Mouse (Mus musculus) cerebellum, adult 9-10 months (tissue): ENCODE data around the gene Cdc42bpb.

ENCODE experiments used
- DNase-seq: peaks from one replicate; pipeline ENCODE4 v3.0.0; 2022

Cdc42bpb gene

GRCm38 (mm10) chr12:111275150-111275841 is 102.2 kb downstream of the Cdc42bpb start:
- DNase-seq: no peak

DNA sequence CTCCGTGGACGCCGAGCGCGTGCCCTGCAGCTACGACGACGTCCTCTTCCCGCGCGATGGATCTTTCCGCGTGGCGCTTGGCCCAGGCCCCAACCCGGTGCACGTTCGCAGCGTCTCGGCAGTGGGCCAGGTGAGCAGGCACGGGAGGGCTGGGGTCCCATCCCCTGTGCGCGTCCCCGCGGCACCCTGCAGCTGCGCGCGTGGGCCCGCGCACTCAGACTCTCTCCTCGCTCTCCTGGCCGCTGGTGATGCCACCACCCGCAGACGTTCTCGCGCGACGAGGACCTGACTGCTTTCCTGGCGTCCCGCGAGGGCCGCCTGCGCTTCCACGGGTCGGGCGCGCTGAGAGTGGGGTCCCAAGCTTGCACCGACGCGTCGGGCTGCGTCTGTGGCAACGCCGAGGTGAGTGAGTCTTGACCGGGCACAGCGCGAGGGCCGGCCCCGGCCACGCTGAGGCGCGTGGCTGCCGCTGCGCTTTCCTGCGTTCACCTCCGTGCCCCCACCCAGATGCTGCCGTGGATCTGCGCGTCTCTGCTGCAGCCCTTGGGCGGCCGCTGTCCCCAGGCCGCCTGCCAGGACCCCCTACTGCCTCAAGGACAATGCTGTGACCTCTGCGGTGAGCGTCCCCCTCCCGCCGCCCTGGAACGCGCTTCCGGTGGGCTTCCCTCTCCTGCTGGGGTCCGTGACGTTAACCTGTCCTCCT is 102.9 kb downstream of the Cdc42bpb start:
- DNase-seq: no peak

DNA sequence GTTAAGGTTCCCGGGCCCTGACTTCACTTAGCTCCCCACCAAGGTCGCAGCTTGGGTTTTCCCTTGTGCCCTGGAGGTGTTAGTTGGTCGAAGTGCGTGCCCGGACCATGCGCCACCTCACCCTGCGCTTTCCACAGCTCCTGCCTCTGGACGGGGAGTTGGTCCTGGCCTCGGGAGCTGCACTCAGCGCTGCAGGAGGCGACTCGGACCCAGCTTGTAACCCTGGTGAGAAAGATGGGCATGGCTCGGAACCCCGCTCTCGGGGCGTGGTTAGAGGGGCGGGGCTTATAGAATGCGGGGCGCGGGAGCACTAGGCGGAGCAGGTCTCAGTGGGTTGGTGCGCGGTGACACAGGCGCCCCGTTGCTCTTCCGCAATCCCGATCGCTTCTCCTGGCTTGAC is 103.5 kb downstream of the Cdc42bpb start:
- no peak for DNase-seq

DNA sequence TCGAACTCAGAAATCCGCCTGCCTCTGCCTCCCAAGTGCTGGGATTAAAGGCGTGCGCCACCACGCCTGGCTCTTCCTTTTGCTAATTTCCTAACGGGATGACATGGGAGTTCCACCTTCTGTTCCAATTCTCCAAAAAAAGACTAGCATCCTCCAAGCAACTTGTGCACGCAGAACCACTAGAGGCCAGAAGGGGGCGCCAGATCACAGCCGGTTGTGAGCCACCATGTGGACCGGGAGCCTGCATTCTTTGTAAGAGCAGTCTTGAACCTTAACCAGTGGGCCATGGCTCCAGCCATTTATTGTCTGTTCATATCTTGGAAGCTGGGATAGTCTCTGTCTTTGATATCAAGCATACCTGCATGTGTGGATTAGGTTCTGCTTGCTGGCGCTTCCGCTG is 105.1 kb downstream of the Cdc42bpb start:
- peak; percentile 89 for DNase-seq

- DNase-seq: no peak
These were observed 105.6 kb downstream of the Cdc42bpb start for GRCm38 (mm10) chr12:111271966-111272365.

DNA sequence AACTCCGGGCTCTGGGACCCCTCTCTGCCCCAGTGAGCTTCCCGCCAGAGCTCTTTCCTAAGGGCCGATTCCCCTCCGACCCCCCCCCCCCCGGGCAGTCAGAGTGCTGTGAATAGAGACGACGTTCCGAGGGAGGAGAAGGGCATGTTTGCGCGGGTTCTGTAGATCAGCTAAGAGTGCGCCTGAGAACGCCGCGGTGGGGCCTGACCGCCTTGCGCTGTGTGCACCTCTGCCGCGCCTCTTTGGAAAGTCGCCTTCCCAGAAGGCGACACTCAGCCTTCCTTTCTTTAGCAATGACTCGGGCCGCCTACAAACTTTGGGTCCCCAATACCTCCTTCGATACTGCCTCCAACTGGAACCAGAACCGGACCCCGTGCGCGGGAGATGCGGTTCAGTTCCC is 106.1 kb downstream of the Cdc42bpb start:
- DNase-seq: no peak

- DNase-seq: no peak
These were observed 106.8 kb downstream of the Cdc42bpb start, which contains the start of gene Amn for GRCm38 (mm10) chr12:111270629-111271277. TSS of gene Amn (plus strand) at chr12:111271095.

DNA sequence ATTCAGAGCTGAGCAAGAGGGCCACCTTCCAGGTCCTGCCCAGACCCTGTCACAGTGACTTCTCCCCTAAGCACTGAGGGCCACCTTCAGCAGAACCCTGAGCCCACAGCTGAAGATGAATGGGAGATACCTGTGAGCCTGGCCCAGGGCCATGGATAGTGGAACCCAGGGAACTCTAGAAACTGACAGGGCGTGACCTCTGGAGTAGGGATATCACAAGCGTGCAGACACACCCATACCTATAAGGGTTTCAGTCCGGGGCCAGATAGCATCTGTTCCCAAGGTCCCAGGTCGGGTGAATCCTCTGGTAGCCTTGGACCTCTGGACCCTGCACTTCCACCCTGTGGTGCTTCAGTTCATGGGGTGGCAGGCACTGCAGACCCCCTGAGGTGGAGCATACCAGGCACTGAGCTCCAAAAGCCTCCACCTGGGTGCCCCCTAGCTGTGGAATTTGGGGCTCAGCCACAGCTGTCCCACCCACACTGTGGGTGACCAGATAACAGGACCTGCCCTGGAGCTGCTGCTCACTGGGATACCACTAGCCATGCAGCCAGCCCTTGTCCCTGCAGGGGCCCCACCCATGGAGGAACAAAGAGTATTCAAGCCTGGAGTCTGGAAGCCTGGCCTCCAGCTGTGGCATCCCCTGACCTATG is 109.7 kb downstream of the Cdc42bpb start:
- no peak for DNase-seq

DNA sequence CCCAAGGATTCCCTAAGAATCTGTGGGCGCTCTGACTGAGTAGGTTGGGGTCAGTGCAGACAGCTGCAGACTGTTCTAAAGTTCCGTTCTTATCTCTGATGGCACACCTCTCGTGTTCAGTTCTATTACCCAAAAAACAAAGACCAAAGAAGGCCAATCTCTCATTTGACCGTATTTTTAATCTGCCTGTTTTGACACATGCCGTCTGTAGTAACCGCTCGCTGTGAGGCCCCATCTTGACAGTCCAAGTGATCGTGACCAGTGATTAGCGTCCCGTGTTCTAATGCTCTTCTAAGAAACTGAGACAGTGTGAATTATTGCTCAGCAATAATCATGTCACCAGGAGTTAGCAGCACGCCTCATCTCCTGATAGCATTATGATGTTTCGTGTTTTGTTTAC is 110.9 kb downstream of the Cdc42bpb start:
- no peak for DNase-seq

GRCm38 (mm10) chr12:111265212-111265611 is 112.3 kb downstream of the Cdc42bpb start:
- DNase-seq: no peak

- DNase-seq: no peak
These were observed 113.9 kb downstream of the Cdc42bpb start for GRCm38 (mm10) chr12:111263650-111264049.

DNA sequence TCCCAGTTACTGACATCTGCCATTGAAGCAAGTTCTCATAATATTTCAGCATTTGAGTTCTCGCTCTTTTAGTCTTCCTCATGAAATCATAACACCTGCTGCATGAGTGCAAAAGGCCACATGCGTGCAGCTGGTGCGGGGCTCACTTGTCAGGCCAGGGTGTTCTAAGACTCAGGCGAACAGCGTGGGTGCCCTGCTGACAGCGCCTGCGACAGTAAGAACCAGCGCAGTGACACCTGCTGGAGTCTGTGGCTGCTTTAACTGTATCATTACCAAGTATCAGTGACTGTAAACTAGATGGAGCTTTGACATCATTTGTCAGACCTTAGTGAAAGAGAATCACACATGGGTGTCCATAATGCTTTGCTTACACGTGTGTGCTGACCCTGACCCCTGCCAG is 126.3 kb downstream of the Cdc42bpb start:
- DNase-seq: no peak

- no peak for DNase-seq
These were observed 127.4 kb downstream of the Cdc42bpb start for GRCm38 (mm10) chr12:111250116-111250515.

DNA sequence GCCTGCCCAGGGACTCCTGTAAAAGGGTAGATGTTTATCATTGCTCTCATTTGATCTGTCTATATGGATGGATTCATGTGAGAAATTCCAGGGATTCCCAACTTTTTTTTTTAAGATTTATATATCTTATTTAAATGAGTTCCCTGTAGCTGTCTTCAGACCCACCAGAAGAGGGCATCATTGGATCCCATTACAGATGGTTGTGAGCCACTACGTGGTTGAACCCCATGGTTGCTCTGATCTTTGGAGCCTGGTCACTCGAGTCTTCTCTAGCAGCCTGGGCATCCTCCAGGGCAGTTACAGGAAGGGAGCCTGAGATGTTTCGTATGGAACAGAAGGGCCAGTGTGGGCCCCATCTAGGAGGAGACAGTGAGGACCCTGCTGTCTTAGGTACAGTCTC is 128.4 kb downstream of the Cdc42bpb start:
- DNase-seq: no peak

GRCm38 (mm10) chr12:111246808-111247464 is 130.6 kb downstream of the Cdc42bpb start:
- DNase-seq: no peak

DNA sequence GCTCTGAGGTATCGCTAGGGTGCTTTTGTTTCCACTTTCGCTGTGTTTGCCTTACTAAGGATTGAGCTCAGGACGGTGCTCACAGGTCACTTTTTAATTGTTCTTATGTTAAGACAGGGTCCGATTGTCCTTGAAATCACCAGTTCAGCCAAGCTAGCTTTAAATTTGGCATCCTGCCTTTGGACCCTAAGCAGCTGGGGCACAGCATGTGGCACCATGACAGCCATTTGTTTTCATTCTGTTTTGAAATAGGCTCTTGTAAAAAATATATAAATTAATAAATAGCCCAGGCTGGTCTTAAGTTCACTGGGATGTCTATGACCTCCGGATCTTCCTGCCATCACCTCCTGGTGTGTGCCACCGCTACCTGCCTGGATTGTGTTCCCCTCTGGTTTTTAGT is 132.4 kb downstream of the Cdc42bpb start:
- peak; percentile 57 for DNase-seq

GRCm38 (mm10) chr12:111243733-111244132 is 133.8 kb downstream of the Cdc42bpb start:
- peak; percentile 43 for DNase-seq
